Mouse (Mus musculus) lung, postnatal 0 days (tissue): ENCODE measurements at regions not wholly inside any gene's neighbourhood (a gene's known extent, or its start where the extent isn't known, plus 50 kb on each side); places are given as distances from the start of the nearest gene placed in this dataset.

Experiments
- CTCF ChIP-seq: IDR thresholded peaks from 2 replicates; pipeline ENCODE4 v1.5.1; 2016; ENCODE audit warnings: antibody characterized with exemption, mild to moderate bottlenecking
- EP300 ChIP-seq: IDR thresholded peaks from 2 replicates; pipeline ENCODE4 v1.6.1; 2016; ENCODE audit warnings: antibody characterized with exemption, mild to moderate bottlenecking, control low read depth

DNA sequence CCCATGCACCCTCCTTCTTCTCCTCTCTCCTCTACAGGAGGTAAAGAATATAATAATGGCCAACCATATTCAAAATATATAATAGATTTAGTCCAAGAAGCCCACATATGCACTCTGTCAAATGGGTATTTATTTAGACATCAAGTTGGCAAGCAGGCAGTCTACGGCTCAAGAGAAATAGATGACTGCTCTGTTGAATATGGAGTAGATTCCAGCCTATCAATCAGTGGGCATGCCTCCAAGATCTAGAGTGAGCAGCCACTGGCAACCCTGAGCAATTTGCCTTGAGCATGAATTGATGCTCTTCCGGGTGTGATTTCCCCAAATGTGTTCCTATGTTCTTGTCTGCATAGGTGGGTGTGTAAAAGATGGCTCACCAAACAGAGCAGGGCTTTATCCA, 141.5 kb upstream of the Gm26657 start:
- TF ChIP-seq CTCF (no peak), EP300 (no peak)
